Mouse (Mus musculus) splenic B cell, adult 2 months (primary cell): ENCODE measurements around the gene Unc13c.

ENCODE experiments used
- DNase-seq: peaks from one replicate; pipeline ENCODE4 v3.0.0-alpha.2; 2011; ENCODE audit warnings: low read depth, low spot score
- H3K27me3 ChIP-seq: 2 replicates; pipeline ENCODE4 v1.6.1; 2012; ENCODE audit warnings: mild to moderate bottlenecking, low read length, moderate library complexity, mixed read lengths; ENCODE audit not compliant: control insufficient read depth, poor library complexity, insufficient read depth, severe bottlenecking
- H3K36me3 ChIP-seq: 2 replicates; pipeline ENCODE4 v1.6.1; 2012; ENCODE audit warnings: mild to moderate bottlenecking, low read length, moderate library complexity, mixed read lengths; ENCODE audit not compliant: control insufficient read depth, poor library complexity, insufficient read depth, severe bottlenecking

Unc13c gene

GRCm38 (mm10) chr9:73968641-73969121, at the start of gene Unc13c:
Gene Unc13c (minus strand): TSS chr9:73968966.
- DNase-seq: no peak
- Histone ChIP-seq H3K27me3 (no peaks in the 10 kb centered on the region), H3K36me3 (no peaks in the 10 kb centered on the region)

- no peak for DNase-seq
- Histone ChIP-seq H3K27me3 (no peaks in the 10 kb centered on the region), H3K36me3 (no peaks in the 10 kb centered on the region)
Measured at GRCm38 (mm10) chr9:74007976-74008686, 39.4 kb upstream of the Unc13c start.

GRCm38 (mm10) chr9:74002388-74002990, 33.7 kb upstream of the Unc13c start:
- no peak for DNase-seq
- Histone ChIP-seq H3K36me3 (no peaks in the 10 kb centered on the region), H3K27me3 (no peaks in the 10 kb centered on the region)

GRCm38 (mm10) chr9:73988096-73988495, 19.3 kb upstream of the Unc13c start:
- DNase-seq: no peak
- Histone ChIP-seq H3K27me3 (no peaks in the 10 kb centered on the region), H3K36me3 (no peaks in the 10 kb centered on the region)

GRCm38 (mm10) chr9:73987236-73987635, 18.5 kb upstream of the Unc13c start:
- Histone ChIP-seq H3K27me3 (no peaks in the 10 kb centered on the region), H3K36me3 (no peaks in the 10 kb centered on the region)
- DNase-seq: no peak

- DNase-seq: peak; percentile 1
- H3K27me3 ChIP-seq: no peaks in the 10 kb centered on the region
- no peaks in the 10 kb centered on the region for H3K36me3 ChIP-seq
Measured at GRCm38 (mm10) chr9:73982597-73983344, 14.0 kb upstream of the Unc13c start.

GRCm38 (mm10) chr9:73972327-73972988, 3.7 kb upstream of the Unc13c start:
- DNase-seq: no peak
- H3K36me3 ChIP-seq: no peaks in the 10 kb centered on the region
- no peaks in the 10 kb centered on the region for H3K27me3 ChIP-seq

GRCm38 (mm10) chr9:73970717-73971116, 2.0 kb upstream of the Unc13c start:
- no peak for DNase-seq
- Histone ChIP-seq H3K27me3 (no peaks in the 10 kb centered on the region), H3K36me3 (no peaks in the 10 kb centered on the region)

GRCm38 (mm10) chr9:73965322-73965915, 3.3 kb downstream of the Unc13c start:
- H3K27me3 ChIP-seq: no peaks in the 10 kb centered on the region
- no peak for DNase-seq
- H3K36me3 ChIP-seq: no peaks in the 10 kb centered on the region

- no peak for DNase-seq
- Histone ChIP-seq H3K36me3 (no peaks in the 10 kb centered on the region), H3K27me3 (no peaks in the 10 kb centered on the region)
Measured at GRCm38 (mm10) chr9:73962471-73962870, 6.3 kb downstream of the Unc13c start.

GRCm38 (mm10) chr9:73952331-73952730, 16.4 kb downstream of the Unc13c start:
- no peaks in the 10 kb centered on the region for H3K27me3 ChIP-seq
- H3K36me3 ChIP-seq: no peaks in the 10 kb centered on the region
- no peak for DNase-seq

- DNase-seq: no peak
- no peaks in the 10 kb centered on the region for H3K27me3 ChIP-seq
- H3K36me3 ChIP-seq: no peaks in the 10 kb centered on the region
Measured at GRCm38 (mm10) chr9:73951586-73951985, 17.2 kb downstream of the Unc13c start.

GRCm38 (mm10) chr9:73934844-73935243, 33.9 kb downstream of the Unc13c start:
- Histone ChIP-seq H3K27me3 (no peaks in the 10 kb centered on the region), H3K36me3 (no peaks in the 10 kb centered on the region)
- no peak for DNase-seq

- no peaks in the 10 kb centered on the region for H3K27me3 ChIP-seq
- no peak for DNase-seq
- H3K36me3 ChIP-seq: no peaks in the 10 kb centered on the region
Measured at GRCm38 (mm10) chr9:73931988-73932387, 36.8 kb downstream of the Unc13c start.
